Mouse (Mus musculus): ENCODE results near the gene Hcn3. TPM values are rescaled to one million over a fixed set of nuclear protein-coding genes. Genes with fewer than 3 reads are reported as not detected.

The Hcn3 gene
- polyA plus RNA-seq, 1 experiment from 2014 or later, result 35.1 TPM

GRCm38 (mm10) chr3:89133063-89133450 lies 26.9 kb downstream of the Hcn3 start:
- H3K36me3 ChIP-seq, result no peaks in the 10 kb centered on the region
- H3K27me3 ChIP-seq, result peaks cover 13% of the 10 kb centered on the region; the same call in 1 of the 2 replicates
- H3K4me1 ChIP-seq (replicated peaks), result peaks cover 7% of the 10 kb centered on the region
- 83% methylated on average over 7 of the region's 7 CpGs for WGBS
- H3K27ac ChIP-seq, result no peak overlapping the region
- H3K9ac ChIP-seq, result no peak overlapping the region
- no peak overlapping the region for H3K4me2 ChIP-seq
- H3K9me3 ChIP-seq, result no peaks in the 10 kb centered on the region
- H3K4me3 ChIP-seq, result no peak overlapping the region
- ATAC-seq (ENCODE audit: low FRiP score), result no peak

- 16% methylated on average over 30 of the region's 30 CpGs for WGBS
- Histone ChIP-seq H3K36me3 (no peaks in the 10 kb centered on the region), H3K9me3 (no peaks in the 10 kb centered on the region), H3K27me3 (peaks cover 13% of the 10 kb centered on the region; the same call in 1 of the 2 replicates), H3K4me3 (peak overlapping the region; percentile 37), H3K4me2 (peak overlapping the region; percentile 63), H3K4me1 (replicated peaks) (peaks cover 7% of the 10 kb centered on the region), H3K9ac (peak overlapping the region; percentile 72), H3K27ac (no peak overlapping the region)
- peak; percentile 63 for ATAC-seq (ENCODE audit: low FRiP score)
Observed at GRCm38 (mm10) chr3:89132285-89133062, 27.5 kb downstream of the Hcn3 start.

- Histone ChIP-seq H3K9ac (peak overlapping the region; percentile 72; the same call in 1 of the 2 replicates), H3K9me3 (no peaks in the 10 kb centered on the region), H3K4me2 (peak overlapping the region; percentile 63), H3K27me3 (peaks cover 13% of the 10 kb centered on the region; the same call in 1 of the 2 replicates), H3K4me3 (peak overlapping the region; percentile 37; the same call in 1 of the 2 replicates), H3K27ac (no peak overlapping the region), H3K4me1 (replicated peaks) (peaks cover 7% of the 10 kb centered on the region), H3K36me3 (no peaks in the 10 kb centered on the region)
- WGBS, result 42% methylated on average over 4 of the region's 4 CpGs
- ATAC-seq (ENCODE audit: low FRiP score), result no peak
Observed at GRCm38 (mm10) chr3:89131816-89132215, 28.2 kb downstream of the Hcn3 start.

DNA sequence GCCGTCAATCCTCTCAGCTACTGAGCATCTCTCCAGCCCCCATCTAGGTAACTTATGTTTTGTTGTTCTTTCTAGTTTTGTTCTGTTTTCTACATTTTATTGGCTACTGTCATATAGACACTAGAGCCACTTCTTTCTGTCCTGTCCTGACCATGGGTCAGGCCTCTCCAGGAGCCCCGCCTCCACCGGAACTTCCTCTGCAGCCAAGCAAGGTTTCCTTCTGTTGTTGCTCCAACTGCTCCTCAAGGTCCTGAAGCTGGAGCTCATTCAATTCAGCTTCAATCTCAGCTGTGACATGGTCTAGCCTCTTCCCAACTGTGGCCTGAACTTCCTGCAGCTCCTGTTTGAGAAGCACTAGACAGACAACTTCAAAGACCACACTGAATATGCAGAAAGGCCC lies 30.1 kb downstream of the Hcn3 start:
- peaks cover 6% of the 10 kb centered on the region; the same call in 1 of the 2 replicates for H3K27me3 ChIP-seq
- H3K27ac ChIP-seq, result no peak overlapping the region
- H3K4me1 ChIP-seq (replicated peaks), result peaks cover 7% of the 10 kb centered on the region
- 90% methylated on average over 3 of the region's 3 CpGs for WGBS
- no peak overlapping the region for H3K4me3 ChIP-seq
- ATAC-seq (ENCODE audit: low FRiP score), result no peak
- H3K9me3 ChIP-seq, result no peaks in the 10 kb centered on the region
- H3K4me2 ChIP-seq, result no peak overlapping the region
- no peaks in the 10 kb centered on the region for H3K36me3 ChIP-seq
- H3K9ac ChIP-seq, result no peak overlapping the region

- H3K9ac ChIP-seq, result no peak overlapping the region
- H3K36me3 ChIP-seq, result no peaks in the 10 kb centered on the region
- no peak overlapping the region for H3K27ac ChIP-seq
- no peak overlapping the region for H3K4me3 ChIP-seq
- H3K27me3 ChIP-seq, result no peaks in the 10 kb centered on the region
- no peaks in the 10 kb centered on the region for H3K4me1 ChIP-seq (replicated peaks)
- no peak overlapping the region for H3K4me2 ChIP-seq
- no peaks in the 10 kb centered on the region for H3K9me3 ChIP-seq
- WGBS, result 92% methylated on average over 3 of the region's 3 CpGs
- ATAC-seq (ENCODE audit: low FRiP score), result no peak
Observed at GRCm38 (mm10) chr3:89125981-89126380, 34.0 kb downstream of the Hcn3 start.

DNA sequence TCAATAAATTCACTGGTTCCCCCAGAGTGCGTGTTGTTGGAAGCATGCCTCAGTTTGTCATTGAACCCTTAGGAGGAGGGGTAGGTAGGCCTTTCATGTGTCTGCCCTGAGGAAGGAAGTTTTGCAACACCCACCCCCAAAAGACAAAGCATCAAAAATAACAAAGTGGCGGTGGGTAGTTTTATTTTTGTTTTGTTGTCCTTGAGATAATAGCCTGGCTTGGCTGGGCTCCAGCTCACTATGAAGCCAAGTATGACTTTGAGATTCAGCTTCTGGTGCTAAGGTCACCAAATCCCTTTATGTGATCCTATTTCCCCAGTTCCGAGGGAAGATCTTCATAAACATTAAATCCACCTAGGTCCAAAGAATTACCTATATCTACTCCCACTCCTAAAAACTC lies 35.8 kb downstream of the Hcn3 start:
- no peaks in the 10 kb centered on the region for H3K4me1 ChIP-seq (replicated peaks)
- WGBS, result 87% methylated on average over 3 of the region's 3 CpGs
- no peaks in the 10 kb centered on the region for H3K27me3 ChIP-seq
- H3K4me2 ChIP-seq, result no peak overlapping the region
- H3K36me3 ChIP-seq, result no peaks in the 10 kb centered on the region
- no peak overlapping the region for H3K27ac ChIP-seq
- no peaks in the 10 kb centered on the region for H3K9me3 ChIP-seq
- no peak overlapping the region for H3K4me3 ChIP-seq
- H3K9ac ChIP-seq, result no peak overlapping the region
- no peak for ATAC-seq (ENCODE audit: low FRiP score)

DNA sequence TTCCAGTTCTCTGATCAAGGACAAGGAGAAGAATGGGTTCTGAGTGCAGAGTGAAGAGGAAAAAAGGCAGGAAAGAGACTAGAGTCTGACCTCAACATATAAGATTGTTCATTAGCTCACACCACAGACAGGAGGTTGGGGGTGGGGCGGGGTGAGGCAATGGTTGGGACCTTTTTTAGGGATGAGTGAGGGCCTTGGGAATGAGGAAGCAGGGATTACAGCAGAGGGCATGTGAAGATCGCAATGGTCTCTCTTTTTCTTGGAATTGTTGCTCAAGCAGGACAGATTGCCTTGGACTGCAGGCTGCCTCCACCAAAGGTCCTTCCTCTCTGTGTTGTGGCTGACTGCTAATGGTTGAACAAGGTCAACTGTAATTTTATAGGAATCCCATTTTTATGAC lies 36.7 kb downstream of the Hcn3 start:
- no peaks in the 10 kb centered on the region for H3K4me1 ChIP-seq (replicated peaks)
- no peaks in the 10 kb centered on the region for H3K27me3 ChIP-seq
- 83% methylated on average over 2 of the region's 2 CpGs for WGBS
- no peak overlapping the region for H3K27ac ChIP-seq
- no peaks in the 10 kb centered on the region for H3K9me3 ChIP-seq
- no peak for ATAC-seq (ENCODE audit: low FRiP score)
- H3K9ac ChIP-seq, result no peak overlapping the region
- no peaks in the 10 kb centered on the region for H3K36me3 ChIP-seq
- H3K4me2 ChIP-seq, result no peak overlapping the region
- H3K4me3 ChIP-seq, result no peak overlapping the region

DNA sequence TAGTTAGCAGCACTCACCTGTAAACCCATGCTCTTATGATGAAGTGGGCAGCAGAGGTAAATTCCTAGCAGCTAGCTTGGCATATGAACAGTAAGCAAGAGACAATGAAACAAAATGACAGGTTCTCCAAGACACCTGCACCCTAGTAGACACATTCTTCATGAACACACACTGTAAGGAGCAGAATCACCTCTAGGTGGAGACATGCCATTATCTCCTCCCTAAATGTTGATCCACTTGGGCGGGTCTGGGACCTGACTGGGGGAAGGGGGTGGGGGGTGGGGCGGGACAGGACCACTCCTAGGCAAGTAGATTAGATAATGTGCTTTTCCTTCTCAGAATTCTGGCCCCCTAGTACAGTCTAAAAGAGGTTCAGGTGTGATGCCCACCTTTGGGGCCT lies 44.5 kb downstream of the Hcn3 start:
- no peak overlapping the region for H3K4me2 ChIP-seq
- H3K27me3 ChIP-seq, result no peaks in the 10 kb centered on the region
- no peaks in the 10 kb centered on the region for H3K4me1 ChIP-seq (replicated peaks)
- no peak overlapping the region for H3K4me3 ChIP-seq
- H3K27ac ChIP-seq, result no peak overlapping the region
- H3K36me3 ChIP-seq, result no peaks in the 10 kb centered on the region
- WGBS, result 0% methylated on average over 2 of the region's 2 CpGs
- no peak for ATAC-seq (ENCODE audit: low FRiP score)
- no peaks in the 10 kb centered on the region for H3K9me3 ChIP-seq
- H3K9ac ChIP-seq, result no peak overlapping the region

DNA sequence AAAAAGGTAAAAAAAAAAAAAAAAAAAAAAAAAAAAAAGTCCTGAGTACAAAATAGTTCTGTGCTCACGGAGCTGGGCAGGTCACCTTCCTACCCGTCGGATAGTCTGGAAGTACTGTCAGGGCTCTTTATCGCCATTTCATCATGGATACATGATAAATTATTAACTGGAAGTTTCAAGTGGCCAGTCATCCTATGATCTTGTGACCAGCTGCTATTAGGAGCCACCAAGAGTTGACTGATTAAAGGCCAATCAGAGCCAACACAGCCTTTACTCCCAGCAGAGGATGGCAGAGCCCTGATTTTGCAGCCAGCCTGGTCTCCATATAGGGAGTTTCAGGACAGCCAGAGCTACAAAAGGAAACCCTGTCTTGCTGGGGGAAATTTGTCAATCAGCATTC lies 46.9 kb downstream of the Hcn3 start:
- Histone ChIP-seq H3K4me3 (no peak overlapping the region), H3K9ac (no peak overlapping the region), H3K9me3 (no peaks in the 10 kb centered on the region), H3K4me1 (replicated peaks) (no peaks in the 10 kb centered on the region), H3K27ac (no peak overlapping the region), H3K27me3 (no peaks in the 10 kb centered on the region), H3K4me2 (no peak overlapping the region), H3K36me3 (no peaks in the 10 kb centered on the region)
- WGBS, result 89% methylated on average over 4 of the region's 4 CpGs
- no peak for ATAC-seq (ENCODE audit: low FRiP score)

- Histone ChIP-seq H3K36me3 (no peaks in the 10 kb centered on the region), H3K27ac (no peak overlapping the region), H3K4me2 (no peak overlapping the region), H3K4me1 (replicated peaks) (no peaks in the 10 kb centered on the region), H3K9me3 (no peaks in the 10 kb centered on the region), H3K27me3 (no peaks in the 10 kb centered on the region), H3K4me3 (no peak overlapping the region), H3K9ac (no peak overlapping the region)
- ATAC-seq (ENCODE audit: low FRiP score), result no peak
- WGBS, result 76% methylated on average over 1 of the region's 1 CpGs
Observed at GRCm38 (mm10) chr3:89108146-89108545, 51.9 kb downstream of the Hcn3 start.

DNA sequence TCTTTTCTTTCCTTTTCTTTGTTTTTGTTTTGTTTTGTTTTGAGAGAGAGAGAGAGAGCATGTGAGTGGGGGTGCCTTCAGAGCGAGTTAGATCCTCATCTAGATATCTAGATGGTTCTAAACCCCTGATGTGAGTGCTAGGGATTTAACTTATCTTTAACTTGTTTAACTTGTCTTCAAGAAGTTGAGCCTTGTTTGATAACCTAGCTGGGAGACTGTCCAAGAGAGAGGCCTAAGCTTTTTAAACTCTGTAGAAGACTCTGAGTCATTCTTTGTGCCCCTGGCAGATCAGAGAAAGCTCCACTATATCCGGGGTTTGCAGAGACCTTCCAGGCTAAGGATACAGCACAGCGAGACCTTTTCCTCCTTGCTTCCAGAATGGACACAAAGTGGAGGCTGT lies 52.5 kb downstream of the Hcn3 start:
- Histone ChIP-seq H3K4me2 (no peak overlapping the region), H3K27me3 (no peaks in the 10 kb centered on the region), H3K4me1 (replicated peaks) (peaks cover 2% of the 10 kb centered on the region; the same call in 1 of the 2 replicates), H3K36me3 (no peaks in the 10 kb centered on the region), H3K4me3 (no peak overlapping the region), H3K27ac (no peak overlapping the region), H3K9ac (no peak overlapping the region), H3K9me3 (no peaks in the 10 kb centered on the region)
- no peak for ATAC-seq (ENCODE audit: low FRiP score)
- WGBS, result 73% methylated on average over 3 of the region's 3 CpGs

DNA sequence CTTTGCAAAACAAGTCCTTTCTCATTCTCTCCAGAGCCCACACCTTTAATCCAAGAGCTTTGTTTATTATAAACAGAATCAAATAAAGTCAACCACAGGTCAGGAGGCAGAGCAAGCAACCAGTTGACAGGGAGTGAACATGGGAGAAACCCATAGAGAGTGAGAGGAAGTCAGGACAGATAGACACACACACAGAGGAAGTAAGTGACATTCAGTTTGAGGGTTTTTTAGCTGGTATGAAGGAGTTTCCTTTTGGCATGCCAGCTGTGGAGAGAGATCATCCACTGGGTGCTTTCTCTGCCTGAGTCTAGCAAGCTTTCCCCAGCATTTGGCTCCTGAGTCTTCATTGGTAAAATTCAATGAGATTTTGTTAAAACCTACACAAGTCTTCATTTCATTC lies 53.1 kb downstream of the Hcn3 start:
- Histone ChIP-seq H3K36me3 (no peaks in the 10 kb centered on the region), H3K4me2 (no peak overlapping the region), H3K9ac (no peak overlapping the region), H3K9me3 (no peaks in the 10 kb centered on the region), H3K27me3 (no peaks in the 10 kb centered on the region), H3K4me3 (no peak overlapping the region), H3K4me1 (replicated peaks) (peaks cover 6% of the 10 kb centered on the region), H3K27ac (no peak overlapping the region)
- no peak for ATAC-seq (ENCODE audit: low FRiP score)

- no peaks in the 10 kb centered on the region for H3K9me3 ChIP-seq
- H3K36me3 ChIP-seq, result peaks cover 17% of the 10 kb centered on the region
- no peaks in the 10 kb centered on the region for H3K27me3 ChIP-seq
- no peak overlapping the region for H3K4me3 ChIP-seq
- no peak overlapping the region for H3K4me2 ChIP-seq
- H3K4me1 ChIP-seq (replicated peaks), result peaks cover 31% of the 10 kb centered on the region
- 83% methylated on average over 4 of the region's 4 CpGs for WGBS
- ATAC-seq (ENCODE audit: low FRiP score), result no peak
- H3K27ac ChIP-seq, result no peak overlapping the region
- no peak overlapping the region for H3K9ac ChIP-seq
Observed at GRCm38 (mm10) chr3:89103291-89103595, 56.8 kb downstream of the Hcn3 start.
